Mouse (Mus musculus) limb, embryonic 11.5 days (tissue): ENCODE results near the gene Igsf9b. TPM values are rescaled to one million over a fixed set of nuclear protein-coding genes. Genes with fewer than 3 reads are reported as not detected.

Experiments used
- ATAC-seq: fragments of 200-750 bp; cut with Nextera tagmentation; 2 replicates; pipeline ENCODE4 v1.8.0; 2017; ENCODE audit warnings: low read depth; ENCODE audit not compliant: insufficient number of reproducible peaks, low FRiP score, low TSS enrichment
- DNase-seq: peaks from one replicate; pipeline ENCODE4 v3.0.0-alpha.2; 2015; ENCODE audit warnings: low spot score
- H3K27ac ChIP-seq: fragments of 300-500 bp; sonication (generic); replicated peaks from 2 replicates; pipeline ENCODE4 v1.5.1; 2014; ENCODE audit warnings: low read depth, mild to moderate bottlenecking, low read length
- H3K27me3 ChIP-seq: fragments of 300-500 bp; sonication (generic); 2 replicates; pipeline ENCODE4 v1.6.1; 2014; ENCODE audit warnings: mild to moderate bottlenecking, low read length, mixed read lengths; ENCODE audit not compliant: control insufficient read depth, insufficient read depth
- H3K36me3 ChIP-seq: fragments of 300-500 bp; sonication (generic); 2 replicates; pipeline ENCODE4 v1.6.1; 2014; ENCODE audit warnings: mild to moderate bottlenecking, low read length, moderate library complexity, mixed read lengths; ENCODE audit not compliant: control insufficient read depth, insufficient read depth
- H3K4me1 ChIP-seq: fragments of 300-500 bp; sonication (generic); 2 replicates; pipeline ENCODE4 v1.6.1; 2014; ENCODE audit warnings: low read length, mixed read lengths; ENCODE audit not compliant: control insufficient read depth, insufficient read depth
- H3K4me2 ChIP-seq: fragments of 300-500 bp; sonication (generic); 2 replicates; pipeline ENCODE4 v1.6.1; 2014; ENCODE audit warnings: low read depth, mild to moderate bottlenecking, moderate library complexity; ENCODE audit not compliant: severe bottlenecking
- H3K4me3 ChIP-seq: fragments of 300-500 bp; sonication (generic); 2 replicates; pipeline ENCODE4 v1.5.1; 2014; ENCODE audit warnings: low read depth, low read length
- H3K9ac ChIP-seq: fragments of 300-500 bp; sonication (generic); 2 replicates; pipeline ENCODE4 v1.6.1; 2014; ENCODE audit warnings: mild to moderate bottlenecking, low read length
- H3K9me3 ChIP-seq: fragments of 300-500 bp; sonication (generic); 2 replicates; pipeline ENCODE4 v1.6.1; 2016; ENCODE audit warnings: low read length; ENCODE audit not compliant: control insufficient read depth
- WGBS: fragments of 180-500 bp; shearing (Covaris S2); extraction: QIAGEN DNeasy Blood & Tissue Kit; methylation state at CpG from one replicate; pipeline ENCODE4 v1.1.7; 2014; 5-methylcytosine and 5-hydroxymethylcytosine counted together
- polyA plus RNA-seq: library from polyadenylated mRNA; unstranded; fragments of >200 nt; fragmentation: Nextera tagmentation; extraction: Ambion mirVana; gene quantifications from 2 replicates; pipeline ENCODE4 v1.2.1, GENCODE M21; 2014

Igsf9b gene
- polyA plus RNA-seq, 1 experiment from 2014 or later = 2.9 TPM

DNA sequence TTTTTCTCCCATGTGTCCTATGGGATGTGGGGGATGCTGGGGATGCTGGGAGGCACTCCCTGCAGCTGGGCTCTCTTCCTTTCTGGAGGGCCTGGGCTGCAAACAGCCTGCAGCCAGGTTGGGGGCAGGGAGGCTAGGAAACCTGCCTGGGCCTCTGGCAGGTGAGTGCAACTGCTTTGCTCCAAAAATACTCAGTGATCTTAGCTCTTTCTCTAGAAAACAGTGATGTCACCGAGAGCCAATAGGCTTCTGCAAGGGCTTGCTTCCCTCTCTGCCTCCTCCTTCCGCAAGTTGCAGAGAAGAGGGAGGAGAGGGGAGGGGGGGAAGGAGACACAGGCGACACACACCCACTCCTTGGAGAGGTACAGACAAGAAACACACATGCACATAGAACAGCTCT lies 8.3 kb downstream of the Igsf9b start:
- Histone ChIP-seq H3K4me2 (no peak overlapping the region), H3K9ac (no peak overlapping the region), H3K36me3 (no peaks in the 10 kb centered on the region), H3K4me3 (no peak overlapping the region), H3K4me1 (peaks cover 12% of the 10 kb centered on the region), H3K27me3 (no peaks in the 10 kb centered on the region), H3K27ac (no peak overlapping the region), H3K9me3 (no peaks in the 10 kb centered on the region)
- WGBS = 16% methylated on average over 3 of the region's 3 CpGs
- ATAC-seq (no peak), DNase-seq (no peak)

DNA sequence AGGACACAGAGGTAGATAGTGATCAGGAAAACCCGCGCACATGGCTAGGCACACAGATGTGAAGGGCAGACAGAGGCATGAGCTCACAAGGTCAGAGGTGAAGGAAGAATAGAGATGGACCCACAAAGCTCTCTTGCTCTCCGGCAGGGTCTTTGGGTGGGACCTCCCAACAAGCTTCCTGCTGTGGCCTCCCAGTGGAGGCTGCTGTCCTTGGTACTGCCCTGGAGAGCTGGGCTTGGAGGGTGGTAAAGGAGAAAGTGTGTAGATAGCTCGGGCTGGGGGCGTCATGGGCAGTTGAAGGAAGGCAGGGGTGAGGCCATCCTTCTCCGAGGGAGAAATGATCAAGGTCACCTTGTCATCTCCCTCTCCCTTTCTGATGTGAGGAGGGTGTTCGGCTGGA lies 9.0 kb downstream of the Igsf9b start:
- H3K27me3 ChIP-seq = no peaks in the 10 kb centered on the region
- 22% methylated on average over 7 of the region's 7 CpGs for WGBS

DNA sequence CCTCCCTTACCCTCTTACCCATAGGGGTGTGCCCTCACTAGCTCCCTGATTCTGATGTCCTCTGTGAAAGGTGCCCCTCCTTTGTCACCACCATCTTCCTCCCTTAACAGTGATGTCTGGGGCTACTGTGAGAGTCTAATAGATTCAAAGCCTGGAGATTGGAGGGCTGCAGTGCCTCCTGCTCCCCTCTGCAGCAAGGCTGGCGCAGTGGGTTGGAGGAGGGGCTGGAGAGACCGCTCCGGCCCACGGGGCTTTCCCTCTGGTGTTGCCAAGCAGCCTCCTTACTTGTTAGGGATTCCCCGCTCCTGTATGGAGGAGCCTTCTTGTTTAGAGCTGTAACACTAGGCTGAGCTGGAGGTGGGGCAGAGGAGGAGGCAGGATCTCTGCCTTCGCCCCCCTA lies 9.6 kb downstream of the Igsf9b start:
- Histone ChIP-seq H3K27ac (no peak overlapping the region), H3K4me1 (peaks cover 7% of the 10 kb centered on the region), H3K4me2 (no peak overlapping the region), H3K9me3 (no peaks in the 10 kb centered on the region), H3K9ac (no peak overlapping the region), H3K4me3 (no peak overlapping the region), H3K36me3 (no peaks in the 10 kb centered on the region), H3K27me3 (no peaks in the 10 kb centered on the region)
- 26% methylated on average over 6 of the region's 6 CpGs for WGBS
- no peak for DNase-seq
- no peak for ATAC-seq

More for the DNA sequence above, 9.0 kb downstream of the Igsf9b start:
- no peak for ATAC-seq
- Histone ChIP-seq H3K9ac (no peak overlapping the region), H3K4me2 (no peak overlapping the region), H3K4me3 (no peak overlapping the region), H3K36me3 (no peaks in the 10 kb centered on the region), H3K9me3 (no peaks in the 10 kb centered on the region), H3K27ac (no peak overlapping the region), H3K4me1 (peaks cover 7% of the 10 kb centered on the region)
- DNase-seq = peak; percentile 69

DNA sequence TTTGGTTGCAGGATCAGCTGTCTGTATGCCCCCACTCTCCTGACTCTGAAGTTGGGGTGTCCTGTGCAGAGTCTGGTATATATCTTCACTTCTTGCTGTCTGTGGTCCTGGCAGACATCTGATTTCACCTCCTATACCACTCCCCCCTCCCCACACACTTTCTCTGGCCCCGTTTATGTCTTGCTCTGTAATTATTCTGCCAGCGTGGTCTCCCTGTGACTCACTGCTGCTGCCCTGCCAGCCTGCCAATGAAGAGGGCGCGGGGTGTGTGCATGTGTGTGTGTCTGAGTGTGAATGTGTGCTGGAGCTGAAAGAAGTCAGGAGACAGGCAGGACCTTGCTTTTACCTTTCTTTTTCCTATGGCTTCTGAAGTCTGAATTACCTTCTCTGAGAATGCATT lies 11.0 kb downstream of the Igsf9b start:
- ATAC-seq (no peak), DNase-seq (no peak)
- H3K9ac ChIP-seq = no peak overlapping the region
- no peak overlapping the region for H3K4me2 ChIP-seq
- no peaks in the 10 kb centered on the region for H3K36me3 ChIP-seq
- H3K27ac ChIP-seq = no peak overlapping the region
- 70% methylated on average over 4 of the region's 4 CpGs for WGBS
- no peak overlapping the region for H3K4me3 ChIP-seq
- no peaks in the 10 kb centered on the region for H3K9me3 ChIP-seq
- peaks cover 7% of the 10 kb centered on the region for H3K4me1 ChIP-seq
- no peaks in the 10 kb centered on the region for H3K27me3 ChIP-seq

DNA sequence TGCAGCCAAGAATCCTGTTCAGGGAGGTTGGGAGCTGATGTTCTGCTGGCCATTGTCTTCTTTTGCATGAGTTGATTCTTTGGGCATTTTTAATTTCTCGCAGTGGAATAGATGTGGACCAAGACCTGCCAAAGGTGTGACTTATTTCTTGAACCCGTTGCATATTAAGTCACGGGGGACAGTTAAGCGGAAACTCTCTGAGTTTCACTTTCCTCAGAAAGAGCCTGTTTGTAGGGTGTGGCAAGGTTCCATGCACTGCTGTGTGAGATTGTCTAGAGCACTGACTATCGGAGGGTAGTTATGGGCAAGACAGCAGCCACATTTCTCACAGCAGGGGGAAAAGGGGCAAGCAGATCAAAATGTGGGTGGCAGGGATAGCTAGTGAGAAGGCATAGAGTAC lies 14.4 kb downstream of the Igsf9b start:
- Histone ChIP-seq H3K9me3 (no peaks in the 10 kb centered on the region), H3K27ac (no peak overlapping the region), H3K27me3 (no peaks in the 10 kb centered on the region), H3K4me2 (no peak overlapping the region), H3K36me3 (no peaks in the 10 kb centered on the region), H3K9ac (no peak overlapping the region), H3K4me1 (peaks cover 7% of the 10 kb centered on the region), H3K4me3 (no peak overlapping the region)
- DNase-seq (no peak), ATAC-seq (no peak)
- 92% methylated on average over 5 of the region's 5 CpGs for WGBS

DNA sequence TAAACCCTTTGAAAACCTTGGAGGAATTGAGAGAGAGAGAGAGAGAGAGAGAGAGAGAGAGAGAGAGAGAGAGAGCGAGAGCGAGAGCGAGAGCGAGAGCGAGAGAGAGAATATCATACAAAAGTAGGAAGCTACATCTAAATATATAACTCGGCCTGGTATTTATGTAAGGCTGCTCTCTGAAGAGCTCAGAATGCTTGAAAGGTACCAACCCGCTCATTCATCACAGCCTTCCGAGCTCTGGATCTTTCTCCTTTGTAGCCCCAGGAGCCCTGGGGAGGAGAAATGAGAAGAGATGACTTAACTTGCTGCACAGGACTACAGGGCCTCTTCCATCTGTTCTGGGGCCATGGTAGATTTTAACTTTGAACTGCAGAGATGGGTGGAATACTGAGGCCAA lies 22.3 kb downstream of the Igsf9b start:
- Histone ChIP-seq H3K4me2 (no peak overlapping the region), H3K4me3 (no peak overlapping the region), H3K4me1 (no peaks in the 10 kb centered on the region), H3K9me3 (no peaks in the 10 kb centered on the region), H3K36me3 (no peaks in the 10 kb centered on the region), H3K27me3 (no peaks in the 10 kb centered on the region), H3K27ac (no peak overlapping the region), H3K9ac (no peak overlapping the region)
- no peak for DNase-seq
- ATAC-seq = no peak
- WGBS = 95% methylated on average over 8 of the region's 8 CpGs

DNA sequence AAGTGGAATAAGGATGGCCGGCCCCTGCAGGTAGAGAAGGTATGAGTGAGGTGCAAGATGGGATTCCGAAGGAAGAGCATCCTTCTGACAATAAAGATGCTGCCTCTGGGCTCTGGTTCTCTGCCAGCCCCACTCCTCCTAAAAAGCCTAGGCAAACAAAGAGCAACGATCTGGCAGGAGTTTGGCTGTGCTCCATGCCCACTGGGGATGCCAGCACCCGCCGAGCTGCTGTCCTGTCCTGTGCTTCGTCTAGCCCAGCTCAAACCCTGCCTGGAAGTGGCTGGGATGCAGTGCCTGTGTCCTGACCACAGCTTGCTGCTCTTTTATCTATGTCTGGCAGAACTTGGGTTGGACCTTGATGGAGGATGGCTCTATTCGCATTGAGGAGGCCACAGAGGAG lies 23.3 kb downstream of the Igsf9b start:
- H3K4me2 ChIP-seq = no peak overlapping the region
- no peaks in the 10 kb centered on the region for H3K27me3 ChIP-seq
- no peak overlapping the region for H3K4me3 ChIP-seq
- WGBS = 93% methylated on average over 7 of the region's 7 CpGs
- ATAC-seq (no peak), DNase-seq (no peak)
- H3K4me1 ChIP-seq = no peaks in the 10 kb centered on the region
- H3K9me3 ChIP-seq = no peaks in the 10 kb centered on the region
- H3K27ac ChIP-seq = no peak overlapping the region
- no peaks in the 10 kb centered on the region for H3K36me3 ChIP-seq
- no peak overlapping the region for H3K9ac ChIP-seq

DNA sequence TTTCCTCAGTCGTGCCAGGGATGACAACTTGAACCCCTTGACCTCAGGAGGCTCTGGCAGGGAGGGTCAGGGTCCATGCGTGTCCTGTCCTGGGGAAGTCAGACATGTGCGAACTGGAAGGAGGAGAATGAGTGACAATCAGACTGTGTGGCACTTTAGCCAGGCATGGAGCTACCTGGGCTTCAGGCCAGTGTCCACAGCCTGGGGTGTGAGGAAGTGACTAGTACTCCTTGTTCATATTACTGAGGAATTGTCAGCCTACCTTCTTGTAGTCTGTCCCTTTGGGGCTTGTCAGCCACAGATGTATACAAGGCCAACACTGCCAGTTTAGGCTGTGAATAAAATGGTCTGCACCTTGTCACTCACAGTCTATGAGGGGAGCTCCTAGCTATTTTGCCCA lies 24.4 kb downstream of the Igsf9b start:
- DNase-seq (no peak), ATAC-seq (no peak)
- no peak overlapping the region for H3K27ac ChIP-seq
- WGBS = 87% methylated on average over 3 of the region's 3 CpGs
- H3K9me3 ChIP-seq = no peaks in the 10 kb centered on the region
- H3K4me3 ChIP-seq = no peak overlapping the region
- H3K36me3 ChIP-seq = no peaks in the 10 kb centered on the region
- H3K9ac ChIP-seq = no peak overlapping the region
- H3K27me3 ChIP-seq = no peaks in the 10 kb centered on the region
- no peaks in the 10 kb centered on the region for H3K4me1 ChIP-seq
- H3K4me2 ChIP-seq = no peak overlapping the region

DNA sequence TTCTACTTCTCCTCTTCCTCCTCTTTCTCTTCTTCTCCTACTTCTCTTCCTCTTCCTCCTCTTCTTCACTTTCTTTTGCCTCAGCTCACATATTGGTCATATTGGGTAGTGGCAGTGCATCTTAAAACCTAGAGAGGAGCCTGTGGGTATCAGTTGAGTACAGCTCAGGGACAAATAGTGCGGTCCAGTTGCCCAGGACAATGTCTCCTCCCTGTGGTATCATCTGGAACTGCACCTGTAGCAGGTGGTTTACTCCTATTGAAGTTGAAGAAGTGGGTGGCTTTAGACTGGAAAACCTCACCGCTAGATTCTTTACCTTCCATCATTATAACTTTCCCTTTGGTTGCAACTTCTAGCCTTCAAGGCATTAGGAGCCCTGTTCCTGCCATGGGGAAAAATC lies 26.9 kb downstream of the Igsf9b start:
- Histone ChIP-seq H3K4me2 (no peak overlapping the region), H3K36me3 (no peaks in the 10 kb centered on the region)
- 46% methylated on average over 2 of the region's 2 CpGs for WGBS

More for the DNA sequence above, 26.9 kb downstream of the Igsf9b start:
- Histone ChIP-seq H3K9ac (no peak overlapping the region), H3K27me3 (no peaks in the 10 kb centered on the region), H3K27ac (no peak overlapping the region), H3K4me1 (no peaks in the 10 kb centered on the region), H3K9me3 (no peaks in the 10 kb centered on the region), H3K4me3 (no peak overlapping the region)
- DNase-seq (peak; percentile 81), ATAC-seq (no peak)
